Mouse (Mus musculus) lung, embryonic 16.5 days (tissue): ENCODE measurements around the gene Apol9b. TPM values are rescaled to one million over a fixed set of nuclear protein-coding genes. Genes with fewer than 3 reads are reported as not detected.
A peak's percentile ranks its signal among the peaks of the same experiment; 100 is the strongest.

Experiments used
- ATAC-seq: fragments of 200-750 bp; cut with Nextera tagmentation; 2 replicates; pipeline ENCODE4 v1.8.0; 2017; ENCODE audit warnings: low read depth, mild to moderate bottlenecking, moderate library complexity
- H3K27ac ChIP-seq: fragments of 300-500 bp; sonication (generic); 2 replicates; pipeline ENCODE4 v1.5.1; 2014; ENCODE audit warnings: mild to moderate bottlenecking, control low read depth, low read length
- H3K27me3 ChIP-seq: fragments of 300-500 bp; sonication (generic); 2 replicates; pipeline ENCODE4 v1.6.1; 2014; ENCODE audit warnings: low read depth, low read length, mixed read lengths; ENCODE audit not compliant: control insufficient read depth, insufficient read depth
- H3K36me3 ChIP-seq: fragments of 300-500 bp; sonication (generic); 2 replicates; pipeline ENCODE4 v1.6.1; 2014; ENCODE audit warnings: low read length; ENCODE audit not compliant: control insufficient read depth, insufficient read depth
- H3K4me1 ChIP-seq: fragments of 300-500 bp; sonication (generic); replicated peaks from 2 replicates; pipeline ENCODE4 v1.6.1; 2014; ENCODE audit warnings: low read length, mixed read lengths; ENCODE audit not compliant: control insufficient read depth, insufficient read depth
- H3K4me2 ChIP-seq: fragments of 300-500 bp; sonication (generic); 2 replicates; pipeline ENCODE4 v1.6.1; 2014; ENCODE audit warnings: low read depth, low read length, control low read depth
- H3K4me3 ChIP-seq: fragments of 300-500 bp; sonication (generic); 2 replicates; pipeline ENCODE4 v1.5.1; 2014; ENCODE audit warnings: mild to moderate bottlenecking, low read length, control low read depth
- H3K9ac ChIP-seq: fragments of 300-500 bp; sonication (generic); 2 replicates; pipeline ENCODE4 v1.6.1; 2014; ENCODE audit warnings: low read length, control low read depth
- H3K9me3 ChIP-seq: fragments of 300-500 bp; sonication (generic); 2 replicates; pipeline ENCODE4 v1.6.1; 2016; ENCODE audit warnings: low read length; ENCODE audit not compliant: control insufficient read depth
- WGBS: fragments of 180-500 bp; shearing (Covaris S2); extraction: QIAGEN DNeasy Blood & Tissue Kit; methylation state at CpG from one replicate; pipeline ENCODE4 v1.1.7; 2014; 5-methylcytosine and 5-hydroxymethylcytosine counted together
- polyA plus RNA-seq: library from polyadenylated mRNA; unstranded; fragments of >200 nt; fragmentation: Nextera tagmentation; extraction: Ambion mirVana; gene quantifications from 2 replicates; pipeline ENCODE4 v1.2.1, GENCODE M21; 2015

Gene Apol9b
- polyA plus RNA-seq, 1 experiment from 2014 or later = 0.15 TPM

DNA sequence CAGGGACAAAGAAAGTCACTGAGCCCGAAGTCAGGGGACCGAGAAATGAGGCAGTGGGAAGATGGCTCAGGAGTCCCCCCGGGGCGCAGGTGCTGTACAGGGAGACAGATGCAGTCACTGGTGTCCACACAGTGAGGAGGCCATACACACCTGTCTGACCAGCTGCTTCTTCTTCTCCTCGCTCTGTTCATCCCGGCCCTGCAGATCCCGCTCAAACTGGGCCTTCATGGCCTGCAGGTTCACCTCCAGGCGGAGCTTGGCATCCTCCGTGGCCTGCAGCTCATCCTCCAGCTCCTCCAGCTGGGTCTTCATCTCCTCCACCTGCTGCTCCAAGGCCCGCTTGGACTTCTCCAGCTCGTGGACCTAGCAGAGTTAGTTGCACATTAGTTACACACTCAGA is 38.1 kb downstream of the Apol9b start:
- Histone ChIP-seq H3K4me2 (no peak overlapping the region), H3K4me3 (no peak overlapping the region), H3K9me3 (no peaks in the 10 kb centered on the region), H3K27ac (no peak overlapping the region), H3K9ac (no peak overlapping the region), H3K27me3 (no peaks in the 10 kb centered on the region), H3K36me3 (peaks cover 91% of the 10 kb centered on the region), H3K4me1 (peaks cover 3% of the 10 kb centered on the region; the same call in 1 of the 2 replicates)
- ATAC-seq = no peak
- 91% methylated on average over 11 of the region's 11 CpGs for WGBS

DNA sequence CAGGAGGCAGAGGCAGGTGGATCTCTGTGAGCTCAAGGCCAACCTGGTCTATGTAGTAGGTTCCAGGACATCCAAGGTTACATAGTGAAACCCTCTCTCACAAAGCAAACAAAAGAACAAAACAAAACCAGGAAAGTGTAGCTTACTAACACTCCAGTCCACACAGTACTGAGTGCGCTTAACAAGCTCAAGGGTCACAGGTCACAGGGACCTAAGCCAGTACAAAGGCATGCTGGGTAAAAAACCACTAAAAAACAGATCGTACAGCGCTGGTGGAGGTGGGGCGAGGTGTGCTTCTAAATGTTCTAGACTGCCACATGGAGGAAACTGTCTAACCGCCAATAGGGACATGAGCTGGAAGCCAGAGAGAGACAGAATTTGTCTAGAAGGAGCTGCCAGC is 41.5 kb downstream of the Apol9b start:
- H3K4me2 ChIP-seq = no peak overlapping the region
- H3K36me3 ChIP-seq = peaks cover 94% of the 10 kb centered on the region
- no peaks in the 10 kb centered on the region for H3K9me3 ChIP-seq
- no peak overlapping the region for H3K27ac ChIP-seq
- no peaks in the 10 kb centered on the region; the same call in 1 of the 2 replicates for H3K4me1 ChIP-seq
- H3K9ac ChIP-seq = no peak overlapping the region
- 92% methylated on average over 5 of the region's 5 CpGs for whole genome bisulfite sequencing
- H3K27me3 ChIP-seq = no peaks in the 10 kb centered on the region
- ATAC-seq = no peak
- H3K4me3 ChIP-seq = no peak overlapping the region

DNA sequence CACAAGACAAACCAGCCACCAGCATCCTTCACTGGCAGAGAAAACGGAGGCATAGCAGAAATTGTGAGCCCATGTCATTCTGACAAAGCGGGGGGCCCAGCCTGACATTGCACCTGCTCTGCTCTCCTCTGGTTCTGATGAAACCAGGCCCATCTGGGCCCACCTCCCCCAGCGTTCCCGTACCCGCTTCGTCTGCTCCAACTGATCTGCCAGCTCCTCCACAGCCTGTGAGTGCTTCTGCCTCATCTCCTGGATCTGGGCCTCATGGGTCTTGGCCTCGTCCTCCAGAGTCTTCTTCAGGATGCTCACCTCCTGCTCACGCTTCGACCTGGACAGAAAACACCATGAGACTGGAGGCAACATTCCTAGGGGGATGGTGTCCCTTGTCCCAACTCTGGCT is 42.1 kb downstream of the Apol9b start:
- Histone ChIP-seq H3K27ac (no peak overlapping the region), H3K4me2 (no peak overlapping the region), H3K9ac (no peak overlapping the region), H3K36me3 (peaks cover 94% of the 10 kb centered on the region), H3K4me3 (no peak overlapping the region), H3K4me1 (no peaks in the 10 kb centered on the region), H3K27me3 (no peaks in the 10 kb centered on the region), H3K9me3 (no peaks in the 10 kb centered on the region)
- 95% methylated on average over 9 of the region's 9 CpGs for WGBS
- ATAC-seq = no peak

DNA sequence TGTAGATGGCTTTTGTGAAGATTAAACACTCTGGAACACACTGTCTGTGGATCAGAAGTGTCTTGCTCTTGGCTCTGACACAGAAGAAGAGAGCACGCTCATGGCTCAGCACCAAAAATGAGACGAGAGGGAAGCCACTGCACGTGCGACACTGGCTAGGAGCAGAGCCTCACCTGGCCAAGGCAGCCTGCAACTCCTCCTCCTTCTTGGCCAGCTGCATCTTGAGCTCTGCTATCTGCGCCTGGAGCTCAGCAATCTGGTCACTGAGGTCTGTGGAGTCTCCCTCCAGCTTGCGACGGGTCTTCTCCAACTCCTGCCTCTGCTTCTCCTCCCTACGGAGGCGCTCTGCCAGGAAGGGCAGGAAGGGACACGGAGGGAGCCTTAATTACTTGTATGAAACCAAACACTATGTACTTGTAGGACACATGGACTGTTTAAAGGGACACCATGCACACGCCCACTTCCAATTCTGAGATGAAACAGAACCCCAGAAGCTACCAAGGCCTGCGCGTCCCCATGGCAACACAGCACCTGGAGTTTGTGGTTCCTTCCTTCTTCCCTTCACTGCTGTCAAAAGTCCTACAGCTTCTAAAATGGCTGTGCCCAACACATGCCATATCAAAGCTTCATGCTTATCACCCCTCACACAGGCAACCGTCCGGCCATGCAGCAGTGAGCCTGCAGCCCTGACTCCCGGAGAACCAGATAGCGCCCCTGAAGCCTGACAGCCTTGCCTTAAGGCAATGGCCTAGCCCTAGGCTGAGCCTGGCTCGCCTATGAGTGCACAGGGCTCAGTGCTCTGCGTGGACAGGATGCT is 44.5 kb downstream of the Apol9b start:
- WGBS = 83% methylated on average over 19 of the region's 19 CpGs
- ATAC-seq = no peak
- Histone ChIP-seq H3K27ac (no peak overlapping the region), H3K27me3 (no peaks in the 10 kb centered on the region), H3K4me1 (no peaks in the 10 kb centered on the region), H3K36me3 (peaks cover 93% of the 10 kb centered on the region), H3K4me2 (no peak overlapping the region), H3K9ac (no peak overlapping the region), H3K9me3 (no peaks in the 10 kb centered on the region), H3K4me3 (no peak overlapping the region)

DNA sequence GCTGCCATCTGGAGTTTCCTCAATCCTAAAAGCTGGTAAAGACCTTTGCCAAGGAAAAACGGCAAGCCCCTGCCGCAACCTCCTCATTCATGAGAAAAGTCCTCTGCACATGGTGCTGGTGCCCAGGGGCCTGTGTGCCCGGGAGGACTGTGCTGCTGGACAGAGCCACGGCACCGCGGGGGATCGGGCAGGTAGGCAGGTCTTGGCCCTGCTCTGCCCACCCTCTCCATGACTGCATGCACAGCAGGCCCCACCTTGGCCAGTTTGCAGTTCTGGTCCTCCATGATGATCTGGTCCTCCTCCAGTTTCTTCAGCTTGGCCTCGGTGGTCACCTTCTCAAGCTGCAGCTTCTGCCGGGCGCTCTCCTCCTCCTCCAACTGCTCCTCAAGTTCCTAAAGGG is 45.5 kb downstream of the Apol9b start:
- WGBS = 92% methylated on average over 10 of the region's 10 CpGs
- Histone ChIP-seq H3K27me3 (no peaks in the 10 kb centered on the region), H3K4me2 (no peak overlapping the region), H3K36me3 (peaks cover 91% of the 10 kb centered on the region), H3K4me3 (no peak overlapping the region), H3K9me3 (no peaks in the 10 kb centered on the region), H3K27ac (no peak overlapping the region), H3K4me1 (no peaks in the 10 kb centered on the region), H3K9ac (no peak overlapping the region)
- ATAC-seq = no peak

DNA sequence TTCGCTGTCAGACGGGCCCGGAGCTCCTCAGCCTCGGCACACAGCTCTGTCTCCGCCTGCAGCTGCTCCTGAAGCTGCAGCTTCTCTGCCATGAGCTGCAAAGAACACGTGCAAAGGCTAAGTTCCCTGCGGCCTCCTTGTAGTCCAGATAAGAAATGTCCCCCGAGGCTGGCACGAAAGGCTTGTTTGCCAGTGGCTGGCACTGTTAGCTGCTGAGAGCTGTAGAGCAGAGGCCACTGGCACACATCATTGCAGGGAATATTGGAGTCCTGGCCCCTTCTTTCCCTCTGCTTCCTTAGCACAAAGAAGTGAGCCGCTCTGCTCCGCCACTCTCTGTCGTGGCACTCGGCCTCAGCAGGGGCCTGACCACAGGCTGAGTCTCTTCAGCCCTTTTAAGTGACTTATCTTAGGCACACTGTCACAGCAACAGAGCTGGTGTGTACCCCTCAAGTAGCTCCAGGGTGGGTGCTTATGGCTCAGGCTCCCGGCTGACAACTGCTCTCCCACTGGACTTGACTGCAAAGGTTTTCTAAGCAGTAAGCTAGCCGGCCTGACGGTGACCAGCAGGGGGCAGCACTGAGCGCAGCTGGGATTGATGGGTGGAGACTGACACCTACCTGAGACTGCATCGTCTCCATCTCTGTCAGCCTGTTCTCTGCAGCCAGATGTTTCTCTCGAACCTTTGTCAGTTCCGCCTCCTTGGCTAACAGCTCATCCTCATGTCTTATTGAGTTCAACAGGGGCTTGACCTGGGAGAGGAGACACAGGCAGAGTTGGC is 46.5 kb downstream of the Apol9b start:
- no peaks in the 10 kb centered on the region for H3K4me1 ChIP-seq
- H3K9ac ChIP-seq = no peak overlapping the region
- H3K4me2 ChIP-seq = no peak overlapping the region
- peak; percentile 31; the same call in 1 of the 2 replicates for ATAC-seq
- peaks cover 90% of the 10 kb centered on the region for H3K36me3 ChIP-seq
- 64% methylated on average over 20 of the region's 20 CpGs for WGBS
- no peaks in the 10 kb centered on the region for H3K27me3 ChIP-seq
- no peak overlapping the region for H3K27ac ChIP-seq
- no peaks in the 10 kb centered on the region for H3K9me3 ChIP-seq
- no peak overlapping the region for H3K4me3 ChIP-seq

DNA sequence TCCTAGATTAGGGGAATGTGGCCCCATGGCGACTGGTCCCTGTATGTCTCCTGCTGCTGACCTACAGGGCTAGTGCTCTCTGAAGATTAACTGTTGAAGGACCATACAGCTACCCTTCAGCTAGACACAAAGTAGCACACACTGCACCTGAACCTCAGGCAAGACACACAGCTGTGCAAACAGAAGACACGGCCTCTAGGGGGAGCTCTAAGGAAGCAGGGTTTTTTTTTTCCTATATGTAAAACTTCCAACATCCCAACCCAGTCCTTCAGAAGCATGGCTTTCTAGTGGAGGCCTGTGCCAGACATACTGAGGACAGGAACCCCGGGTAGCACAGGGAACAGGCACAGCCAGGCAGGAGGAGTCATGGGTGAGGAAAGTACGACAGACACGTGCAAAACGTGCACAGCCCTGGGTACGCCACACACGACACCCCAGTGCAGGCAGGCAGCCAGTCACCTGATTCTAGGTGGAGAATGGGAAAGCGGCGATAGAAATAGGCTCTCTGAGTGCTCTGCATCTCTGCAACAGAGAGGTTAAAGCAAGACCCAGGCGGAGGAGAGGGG is 53.7 kb downstream of the Apol9b start:
- ATAC-seq = no peak
- peaks cover 86% of the 10 kb centered on the region for H3K36me3 ChIP-seq

DNA sequence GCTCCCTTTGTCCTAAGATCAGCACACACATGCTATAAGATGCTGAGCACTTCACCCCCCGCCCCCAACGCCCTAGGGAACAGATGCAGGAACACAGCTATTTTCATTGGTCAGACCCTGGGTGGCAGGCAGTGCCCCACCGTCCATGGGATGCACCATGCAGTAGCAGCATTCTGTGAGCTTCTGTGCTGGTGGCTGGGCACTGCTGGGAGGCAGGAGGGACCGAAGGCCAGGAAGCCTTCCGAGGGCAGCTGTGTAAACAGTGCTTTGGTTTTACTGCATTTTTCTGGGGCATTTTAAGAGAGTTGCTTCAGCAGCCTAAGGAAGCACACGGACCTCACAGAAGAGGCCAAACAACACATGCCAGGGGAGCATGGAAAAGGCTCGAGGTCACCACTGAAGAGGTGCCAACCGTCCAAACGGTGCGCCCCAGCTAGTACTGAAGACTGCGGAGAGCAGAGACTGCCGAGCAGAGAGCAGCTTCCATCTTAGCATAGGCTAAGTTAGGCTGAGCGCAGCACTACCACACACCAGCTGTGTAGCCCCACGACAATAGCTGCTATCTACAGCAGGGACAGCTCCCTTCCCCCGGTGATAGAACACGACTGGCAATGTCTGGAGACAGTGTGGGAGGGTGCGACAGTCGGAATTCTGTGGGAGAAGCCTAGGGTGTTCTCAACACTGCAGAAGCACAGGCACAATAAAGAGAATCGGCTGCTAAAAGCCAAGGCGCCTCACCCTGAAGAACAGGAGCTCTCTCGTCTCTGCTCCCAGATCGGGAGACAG is 55.4 kb downstream of the Apol9b start:
- 65% methylated on average over 22 of the region's 22 CpGs for WGBS

More for the DNA sequence above, 53.7 kb downstream of the Apol9b start:
- H3K9me3 ChIP-seq = no peaks in the 10 kb centered on the region
- no peaks in the 10 kb centered on the region for H3K4me1 ChIP-seq
- no peaks in the 10 kb centered on the region for H3K27me3 ChIP-seq
- H3K27ac ChIP-seq = no peak overlapping the region
- 74% methylated on average over 11 of the region's 11 CpGs for WGBS
- no peak overlapping the region for H3K9ac ChIP-seq
- no peak overlapping the region for H3K4me3 ChIP-seq
- H3K4me2 ChIP-seq = no peak overlapping the region

More for the DNA sequence above, 55.4 kb downstream of the Apol9b start:
- Histone ChIP-seq H3K27ac (no peak overlapping the region), H3K4me3 (no peak overlapping the region), H3K27me3 (no peaks in the 10 kb centered on the region), H3K9me3 (no peaks in the 10 kb centered on the region), H3K4me1 (no peaks in the 10 kb centered on the region), H3K9ac (no peak overlapping the region), H3K36me3 (peaks cover 81% of the 10 kb centered on the region), H3K4me2 (no peak overlapping the region)
- peak; percentile 16; the same call in 1 of the 2 replicates for ATAC-seq
